Mouse (Mus musculus) G1E (cell line): ENCODE data around the gene St7l.

Source experiments
- CTCF ChIP-seq: IDR thresholded peaks from 2 replicates; pipeline ENCODE4 v1.5.1; 2012; ENCODE audit warnings: low read depth, low read length, inconsistent platforms, mixed read lengths
- GATA1 ChIP-seq: IDR thresholded peaks from 2 replicates; pipeline ENCODE4 v1.6.1; 2012; ENCODE audit warnings: borderline replicate concordance, low read length, inconsistent platforms, mixed read lengths
- GATA2 ChIP-seq: IDR thresholded peaks from 2 replicates; pipeline ENCODE4 v1.6.1; 2012; ENCODE audit warnings: low read depth, low read length, inconsistent platforms, borderline replicate concordance
- POLR2AphosphoS5 ChIP-seq: IDR thresholded peaks from 2 replicates; pipeline ENCODE4 v1.6.1; 2012; ENCODE audit warnings: low read depth, low read length, inconsistent platforms; ENCODE audit not compliant: insufficient replicate concordance
- TAL1 ChIP-seq: conservative IDR thresholded peaks from 2 replicates; pipeline ENCODE4 v1.6.1; 2012; ENCODE audit warnings: low read depth, low read length, inconsistent platforms, mixed read lengths

DNA sequence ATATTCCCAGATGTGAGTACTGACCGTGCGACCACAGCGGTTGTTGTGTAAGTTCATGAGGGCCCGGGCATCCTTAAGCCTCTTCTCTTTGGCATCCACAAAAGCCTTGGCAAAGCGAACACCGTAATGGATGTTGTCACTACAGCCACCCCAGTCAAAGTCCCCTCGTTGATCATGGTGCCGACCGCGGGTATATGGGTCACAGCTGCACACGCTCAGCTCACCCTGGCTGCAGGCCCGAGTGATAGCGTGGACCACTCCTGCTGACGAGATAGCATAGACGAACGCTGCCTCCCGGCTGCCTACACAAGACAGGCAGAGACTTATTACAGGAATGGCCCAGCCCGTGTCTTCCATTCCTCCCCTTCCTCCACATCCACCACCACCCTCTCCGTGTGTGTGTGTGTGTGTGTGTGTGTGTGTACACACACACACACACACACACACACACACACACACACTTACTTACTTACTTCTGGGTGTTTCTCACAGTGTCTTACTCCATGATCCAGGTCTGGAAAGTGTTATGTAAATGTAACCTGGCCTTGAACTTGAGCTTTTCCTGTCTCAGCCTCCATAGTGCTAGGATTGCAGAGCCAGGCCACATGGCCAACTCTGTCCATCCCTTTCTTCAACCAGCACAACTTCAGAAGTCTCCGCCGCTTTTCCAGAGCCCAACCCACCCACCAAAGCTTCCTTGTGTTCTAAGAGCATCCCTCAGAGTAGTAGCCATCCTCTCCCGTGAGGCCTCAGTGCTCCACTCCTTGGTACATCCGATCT is 89.3 kb downstream of the St7l start:
- TF ChIP-seq CTCF (no peak), TAL1 (no peak), GATA2 (no peak), GATA1 (no peak), POLR2AphosphoS5 (no peak)
